9 mouse cellular contexts compared by ENCODE assay signal in the genomic region with DNA sequence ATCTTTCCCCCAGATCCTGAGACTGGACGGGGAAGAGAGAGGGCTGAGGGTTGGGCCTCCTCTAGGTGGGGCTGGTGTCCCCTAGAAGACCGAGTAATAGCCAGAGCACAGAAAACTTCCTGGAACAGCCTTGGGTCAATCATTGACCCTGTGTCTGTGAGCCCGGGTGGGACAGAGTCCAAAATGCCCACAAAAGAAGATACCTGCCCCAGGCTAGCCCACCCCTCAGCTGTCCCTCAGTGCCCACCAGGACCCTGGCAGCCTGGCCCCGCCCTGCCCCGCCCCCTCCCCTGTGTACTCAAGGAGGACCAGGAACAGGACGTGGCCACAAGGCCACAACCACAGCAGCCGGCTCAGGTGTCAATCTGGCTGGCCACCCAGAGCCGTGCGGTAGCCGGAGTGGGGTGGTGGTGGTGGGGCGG. TPM values are rescaled to one million over a fixed set of nuclear protein-coding genes. Genes with fewer than 3 reads are reported as not detected.
DNase-seq lines count a peak whose midpoint lies in the region; ATAC-seq and TF ChIP-seq lines count a peak whose summit lies in the region.
"Had no signal": no experiment of that assay in that cellular context is flagged by ENCODE, and none has a peak within 500 bp of the region (broad histone marks: within the 10 kb centered on the region; RNA-seq: fewer than 3 reads in every experiment).

No protein-coding gene starts in this region.

- no peak overlapping the region for H3K4me3 ChIP-seq in CH12.LX (replicated peaks in 1 of 3; ENCODE audit: low read depth in 2 of 3, low read length in 2 of 3, poor library complexity in 1 of 3)
- peak overlapping the region; percentile 45 for H3K4me3 ChIP-seq in intestine, embryonic 16.5 days (ENCODE audit: low read length)
- no peak overlapping the region for H3K4me3 ChIP-seq in liver, embryonic 15.5 days (replicated peaks)

- peak in 1 of 2 experiments; percentile 67; a peak in 2 of 4 replicates for TF ChIP-seq CTCF in CH12.LX (conservative IDR thresholded peaks at IDR 0.05 in 1 of 2, IDR thresholded peaks at IDR 0.05 in 1 of 2; ENCODE audit: low read depth in 2 of 2, low read length in 2 of 2)

- no peaks in the 10 kb centered on the region for H3K79me2 ChIP-seq in CH12.LX (replicated peaks; ENCODE audit: control insufficient read depth, extremely low read depth, insufficient read depth, poor library complexity, severe bottlenecking)

- ATAC-seq in intestine, embryonic 16.5 days, result peak; percentile 71
- peak; percentile 56 for ATAC-seq in liver, embryonic 15.5 days (ENCODE audit: insufficient read depth)

- peaks cover 14 to 53% of the 10 kb centered on the region in 2 experiments for H3K4me1 ChIP-seq in CH12.LX (ENCODE audit: control insufficient read depth in 1 of 2, insufficient read depth in 2 of 2)
- peaks cover 25% of the 10 kb centered on the region; the same call in 1 of the 2 replicates for H3K4me1 ChIP-seq in intestine, embryonic 16.5 days (ENCODE audit: control insufficient read depth, insufficient read depth, low read length)
- peaks cover 23% of the 10 kb centered on the region for H3K4me1 ChIP-seq in liver, embryonic 15.5 days (replicated peaks)

- no peak for TF ChIP-seq EP300 in CH12.LX (IDR thresholded peaks at IDR 0.05; ENCODE audit: low read length)

- H3K36me3 ChIP-seq in CH12.LX (replicated peaks in 1 of 2; ENCODE audit: control insufficient read depth in 1 of 2, insufficient read depth in 1 of 2, low read length in 1 of 2), result peaks cover 35 to 40% of the 10 kb centered on the region in 2 experiments
- H3K36me3 ChIP-seq in intestine, embryonic 16.5 days (ENCODE audit: control insufficient read depth, insufficient read depth, low read length), result peaks cover 14% of the 10 kb centered on the region
- H3K36me3 ChIP-seq in liver, embryonic 15.5 days (replicated peaks), result peaks cover 34% of the 10 kb centered on the region

- no peak for TF ChIP-seq POLR2A in CH12.LX (IDR thresholded peaks at IDR 0.05; ENCODE audit: low read depth, low read length)

- no peak overlapping the region for H3K27ac ChIP-seq in CH12.LX (ENCODE audit: insufficient read depth, low read depth)
- H3K27ac ChIP-seq in intestine, embryonic 16.5 days (ENCODE audit: low read length), result peak overlapping the region; percentile 89
- no peak overlapping the region for H3K27ac ChIP-seq in liver, embryonic 15.5 days (replicated peaks)

- peak overlapping the region; percentile 52; the same call in 1 of the 2 replicates for H3K4me2 ChIP-seq in CH12.LX (ENCODE audit: insufficient read depth, low read depth, poor library complexity, severe bottlenecking)
- peak overlapping the region; percentile 52 for H3K4me2 ChIP-seq in intestine, embryonic 16.5 days (ENCODE audit: low read depth, low read length)
- H3K4me2 ChIP-seq in liver, embryonic 15.5 days, result peak overlapping the region; percentile 25

- no peaks in the 10 kb centered on the region for H3K27me3 ChIP-seq in CH12.LX (replicated peaks)
- no peaks in the 10 kb centered on the region for H3K27me3 ChIP-seq in intestine, embryonic 16.5 days (replicated peaks; ENCODE audit: control insufficient read depth, insufficient read depth, low read length)
- no peaks in the 10 kb centered on the region for H3K27me3 ChIP-seq in liver, embryonic 15.5 days

- H3K9ac ChIP-seq in CH12.LX (ENCODE audit: insufficient read depth, low read depth), result peak overlapping the region; percentile 47
- peak overlapping the region; percentile 71 for H3K9ac ChIP-seq in intestine, embryonic 16.5 days (ENCODE audit: low read depth, low read length)
- no peak overlapping the region; the same call in 1 of the 2 replicates for H3K9ac ChIP-seq in liver, embryonic 15.5 days

- DNase-seq in adrenal gland, postnatal 10 days, result peak; percentile 46
- DNase-seq in adrenal gland, adult 18-20 months (ENCODE audit: low spot score in 2 of 2), result no peak
- DNase-seq in CH12.LX (ENCODE audit: extremely low read depth), result no peak
- DNase-seq in right cerebral cortex, postnatal 36 days (ENCODE audit: low spot score in 2 of 2), result no peak
- no peak for DNase-seq in adipocyte (ENCODE audit: low spot score)
- no peak for DNase-seq in spleen, postnatal 36 days (ENCODE audit: low spot score in 2 of 2)

- no peaks in the 10 kb centered on the region for H3K9me3 ChIP-seq in CH12.LX (replicated peaks; ENCODE audit: low read length)
- no peaks in the 10 kb centered on the region for H3K9me3 ChIP-seq in intestine, embryonic 16.5 days (ENCODE audit: control insufficient read depth, low read length)
- H3K9me3 ChIP-seq in liver, embryonic 15.5 days (replicated peaks), result no peaks in the 10 kb centered on the region

- WGBS in intestine, embryonic 16.5 days, result 17% methylated on average over 11 of the region's 11 CpGs
- 8% methylated on average over 11 of the region's 11 CpGs for WGBS in liver, embryonic 15.5 days (ENCODE audit: insufficient replicate concordance)

- peak; percentile 53 for TF ChIP-seq RAD21 in CH12.LX (IDR thresholded peaks at IDR 0.05; ENCODE audit: low read depth, low read length)

- dilution Hi-C loops in CH12.LX (cut with MboI; ENCODE audit: extremely low pct_ligation_motif_present, extremely low pct_unique_long_range_greater_than_20kb, low sequenced_read_pairs), result no loop called here

- in situ Hi-C loops in CH12.LX (cut with MboI; ENCODE audit: low pct_ligation_motif_present, low pct_unique_long_range_greater_than_20kb, low sequenced_read_pairs), result no loop called here

TF ChIP-seq in CH12.LX, 34 proteins besides CTCF, POLR2A, EP300 and RAD21 (continues in another document):
- TF ChIP-seq IRF4 (IDR thresholded peaks at IDR 0.05; ENCODE audit: low read depth, low read length) (peak; percentile 12; the same call in 1 of the 2 replicates), UBTF (IDR thresholded peaks at IDR 0.05; ENCODE audit: low read depth, low read length) (no peak), PAX5 (IDR thresholded peaks at IDR 0.05; ENCODE audit: low read length) (no peak), ETS1 (conservative IDR thresholded peaks at IDR 0.05; ENCODE audit: low read depth, low read length) (no peak), ZC3H11A (IDR thresholded peaks at IDR 0.05; ENCODE audit: low read depth, low read length) (no peak), USF1 (IDR thresholded peaks at IDR 0.05; ENCODE audit: low read depth, low read length) (no peak), NELFE (IDR thresholded peaks at IDR 0.05; ENCODE audit: low read depth, low read length) (no peak; the same call in 1 of the 2 replicates), HCFC1 (IDR thresholded peaks at IDR 0.05; ENCODE audit: low read depth, low read length) (peak; percentile 23; the same call in 1 of the 2 replicates), ZMIZ1 (IDR thresholded peaks at IDR 0.05; ENCODE audit: low read depth, low read length) (no peak), POLR2AphosphoS2 (IDR thresholded peaks at IDR 0.05; ENCODE audit: low read depth, low read length) (no peak), MAZ (IDR thresholded peaks at IDR 0.05; ENCODE audit: low read depth, low read length) (no peak), TCF12 (IDR thresholded peaks at IDR 0.05; ENCODE audit: low read depth, low read length) (no peak), SMC3 (IDR thresholded peaks at IDR 0.05; ENCODE audit: low read depth, low read length) (peak; percentile 50), MAFK (IDR thresholded peaks at IDR 0.05; ENCODE audit: insufficient replicate concordance, low read length) (no peak), MAX (IDR thresholded peaks at IDR 0.05; ENCODE audit: low read length) (no peak), SIN3A (IDR thresholded peaks at IDR 0.05; ENCODE audit: low read length) (no peak), ZNF384 (IDR thresholded peaks at IDR 0.05; ENCODE audit: low read depth, low read length) (no peak)

RNA-seq across cellular contexts. Expression of gene Slc44a4, which starts 1.2 kb away (rescaled TPM):
- 1 to 10 TPM in 1 of 2 experiments, under 1 TPM in 1; 1.00 to 1.2 TPM for total RNA-seq in adrenal gland, postnatal 10 days (2021)
- under 1 TPM; 0.30 to 0.51 TPM for total RNA-seq in adrenal gland, adult 18-20 months (2021)
- total RNA-seq in CH12.LX (2012; rRNA removed) (0.38 and 0.55 TPM in 2 replicates), CH12.LX (2014; rRNA removed) (0.62 and 0.66 TPM in 2 replicates)
- polyA plus RNA-seq in CH12.LX (2012; ENCODE audit: insufficient read length, low read depth), result 1.1 and 1.4 TPM in 2 replicates
- 108 and 134 TPM in 2 replicates for polyA plus RNA-seq in intestine, embryonic 16.5 days (2015; fragmentation: Nextera tagmentation; extraction: Ambion mirVana)
- 3.0 and 3.1 TPM in 2 replicates for polyA plus RNA-seq in liver, embryonic 15.5 days (2015; fragmentation: Nextera tagmentation; extraction: Ambion mirVana)

RNA-seq across cellular contexts. Expression of gene Neu1, which starts 15.6 kb away (rescaled TPM):
- 10 to 100 TPM; 18.6 to 24.2 TPM for total RNA-seq in adrenal gland, postnatal 10 days (2021)
- total RNA-seq in adrenal gland, adult 18-20 months (2021), result 10 to 100 TPM; 22.5 to 24.3 TPM
- total RNA-seq in CH12.LX (2012; rRNA removed) (27.5 and 31.2 TPM in 2 replicates), CH12.LX (2014; rRNA removed) (28.8 and 32.0 TPM in 2 replicates)
- polyA plus RNA-seq in CH12.LX (2012; ENCODE audit: insufficient read length, low read depth), result 31.9 and 35.4 TPM in 2 replicates
- 226 and 301 TPM in 2 replicates for polyA plus RNA-seq in intestine, embryonic 16.5 days (2015; fragmentation: Nextera tagmentation; extraction: Ambion mirVana)
- 17.1 and 19.8 TPM in 2 replicates for polyA plus RNA-seq in liver, embryonic 15.5 days (2015; fragmentation: Nextera tagmentation; extraction: Ambion mirVana)

RNA-seq across cellular contexts. Expression of gene Ehmt2, which starts 17.2 kb away (rescaled TPM):
- 100 to 1,000 TPM; 113 to 137 TPM for total RNA-seq in adrenal gland, postnatal 10 days (2021)
- total RNA-seq in adrenal gland, adult 18-20 months (2021), result 100 to 1,000 TPM; 101 to 144 TPM
- total RNA-seq in CH12.LX (2012; rRNA removed) (118 and 150 TPM in 2 replicates), CH12.LX (2014; rRNA removed) (68.7 and 73.5 TPM in 2 replicates)
- 100 and 113 TPM in 2 replicates for polyA plus RNA-seq in CH12.LX (2012; ENCODE audit: insufficient read length, low read depth)
- polyA plus RNA-seq in intestine, embryonic 16.5 days (2015; fragmentation: Nextera tagmentation; extraction: Ambion mirVana), result 59.8 and 61.9 TPM in 2 replicates
- polyA plus RNA-seq in liver, embryonic 15.5 days (2015; fragmentation: Nextera tagmentation; extraction: Ambion mirVana), result 14.6 and 15.1 TPM in 2 replicates

RNA-seq across cellular contexts. Expression of gene C2, which starts 17.4 kb away (rescaled TPM):
- 10 to 100 TPM; 41.1 TPM for total RNA-seq in adrenal gland, postnatal 10 days (2021)
- total RNA-seq in adrenal gland, adult 18-20 months (2021), result 10 to 100 TPM; 88.3 to 89.2 TPM
- 2.3 and 3.1 TPM in 2 replicates for total RNA-seq in CH12.LX (2012; rRNA removed)
- total RNA-seq in CH12.LX (2014; rRNA removed), result 0.69 and 1.3 TPM in 2 replicates
- polyA plus RNA-seq in CH12.LX (2012; ENCODE audit: insufficient read length, low read depth), result 4.3 and 6.6 TPM in 2 replicates
- 26.5 and 36.0 TPM in 2 replicates for polyA plus RNA-seq in intestine, embryonic 16.5 days (2015; fragmentation: Nextera tagmentation; extraction: Ambion mirVana)
- 25.2 and 26.5 TPM in 2 replicates for polyA plus RNA-seq in liver, embryonic 15.5 days (2015; fragmentation: Nextera tagmentation; extraction: Ambion mirVana)

RNA-seq across cellular contexts. Expression of gene Gm20547, which starts 33.6 kb away (rescaled TPM):
- total RNA-seq in adrenal gland, postnatal 10 days (2021), result under 1 TPM in 1 of 2 experiments, not detected in 1; 0.21 TPM
- under 1 TPM in 1 of 2 experiments, not detected in 1; 0.19 TPM for total RNA-seq in adrenal gland, adult 18-20 months (2021)
- total RNA-seq in CH12.LX (2012; rRNA removed) (not detected in 2 replicates), CH12.LX (2014; rRNA removed) (not detected in 2 replicates)
- not detected in 2 replicates for polyA plus RNA-seq in CH12.LX (2012; ENCODE audit: insufficient read length, low read depth)
- polyA plus RNA-seq in intestine, embryonic 16.5 days (2015; fragmentation: Nextera tagmentation; extraction: Ambion mirVana), result not detected in 2 replicates
- 0.07 TPM in 1 of 2 replicates, not detected in the other for polyA plus RNA-seq in liver, embryonic 15.5 days (2015; fragmentation: Nextera tagmentation; extraction: Ambion mirVana)
- polyA plus RNA-seq: gonadal fat pad, adult 2 months had no signal
